8 mouse cellular contexts compared by ENCODE assay signal in genomic region chr9:107633091-107633660, GRCm38 (mm10). TPM values are rescaled to one million over a fixed set of nuclear protein-coding genes. Genes with fewer than 3 reads are reported as not detected.
DNase-seq lines count a peak whose midpoint lies in the region; ATAC-seq lines count a peak whose summit lies in the region.

No protein-coding gene starts in this region.

- H3K27ac ChIP-seq in hindbrain, embryonic 11.5 days (ENCODE audit: low read depth, low read length), result peak overlapping the region; percentile 99

- no peak for ATAC-seq in hindbrain, embryonic 11.5 days (ENCODE audit: low FRiP score)

- WGBS in hindbrain, embryonic 11.5 days, result 2% methylated on average over 27 of the region's 33 CpGs

- H3K4me3 ChIP-seq in hindbrain, embryonic 11.5 days (ENCODE audit: low read depth, low read length), result peak overlapping the region; percentile 91

- peaks cover 45% of the 10 kb centered on the region for H3K4me1 ChIP-seq in hindbrain, embryonic 11.5 days (replicated peaks; ENCODE audit: control insufficient read depth, insufficient read depth, low read length)

- H3K4me2 ChIP-seq in hindbrain, embryonic 11.5 days (replicated peaks; ENCODE audit: low read depth, low read length), result peak overlapping the region; percentile 87

- no peaks in the 10 kb centered on the region for H3K9me3 ChIP-seq in hindbrain, embryonic 11.5 days (ENCODE audit: control insufficient read depth, low read length)

- no peaks in the 10 kb centered on the region for H3K27me3 ChIP-seq in hindbrain, embryonic 11.5 days (ENCODE audit: control insufficient read depth, insufficient read depth, low read length)

- H3K9ac ChIP-seq in hindbrain, embryonic 11.5 days (ENCODE audit: low read depth, low read length), result peak overlapping the region; percentile 94

- no peaks in the 10 kb centered on the region for H3K36me3 ChIP-seq in hindbrain, embryonic 11.5 days (ENCODE audit: control insufficient read depth, insufficient read depth, low read length)

- peak; percentile 80 for DNase-seq in MN1 (ENCODE audit: low spot score)
- DNase-seq in cerebellum, adult 9-11 months, result peak; percentile 69
- peak; percentile 65 to 76 for DNase-seq in frontal cortex, postnatal 10 days (ENCODE audit: low spot score in 2 of 2)
- peak; percentile 75 for DNase-seq in hindbrain, embryonic 11.5 days (ENCODE audit: low spot score)
- DNase-seq in layer of hippocampus, postnatal 36 days, result peak; percentile 76 to 80
- DNase-seq in lung, postnatal 25 days (ENCODE audit: low spot score), result peak; percentile 90
- peak; percentile 70 for DNase-seq in retina, embryonic 14.5 days (ENCODE audit: low spot score)
- DNase-seq in thymus, postnatal 36 days, result peak; percentile 89 to 92

RNA-seq across cellular contexts. Expression of gene Gnai2, which starts 2.0 kb away (rescaled TPM):
- polyA plus RNA-seq in hindbrain, embryonic 11.5 days (2014; fragmentation: Nextera tagmentation; extraction: Ambion mirVana), result 529 and 534 TPM in 2 replicates
- 100 to 1,000 TPM; 195 to 208 TPM for total RNA-seq in layer of hippocampus, postnatal 36 days (2021)

RNA-seq across cellular contexts. Expression of gene Sema3b, which starts 24.1 kb away (rescaled TPM):
- 1.4 and 1.6 TPM in 2 replicates for polyA plus RNA-seq in hindbrain, embryonic 11.5 days (2014; fragmentation: Nextera tagmentation; extraction: Ambion mirVana)
- total RNA-seq in layer of hippocampus, postnatal 36 days (2021), result 1 to 10 TPM; 1.7 to 2.2 TPM

RNA-seq across cellular contexts. Expression of gene Slc38a3, which starts 36.2 kb away (rescaled TPM):
- 8.0 and 9.8 TPM in 2 replicates for polyA plus RNA-seq in hindbrain, embryonic 11.5 days (2014; fragmentation: Nextera tagmentation; extraction: Ambion mirVana)
- 10 to 100 TPM; 53.9 to 60.6 TPM for total RNA-seq in layer of hippocampus, postnatal 36 days (2021)

RNA-seq across cellular contexts. Expression of gene Ifrd2, which starts 45.7 kb away (rescaled TPM):
- 26.9 and 27.7 TPM in 2 replicates for polyA plus RNA-seq in hindbrain, embryonic 11.5 days (2014; fragmentation: Nextera tagmentation; extraction: Ambion mirVana)
- total RNA-seq in layer of hippocampus, postnatal 36 days (2021), result 10 to 100 TPM; 11.2 to 13.8 TPM

RNA-seq across cellular contexts. Expression of gene Gnat1, which starts 46.3 kb away (rescaled TPM):
- polyA plus RNA-seq in hindbrain, embryonic 11.5 days (2014; fragmentation: Nextera tagmentation; extraction: Ambion mirVana), result 0.84 and 1.2 TPM in 2 replicates
- total RNA-seq in layer of hippocampus, postnatal 36 days (2021), result not detected
